Mouse (Mus musculus) hematopoietic stem cell, adult 5-6 weeks (primary cell): ENCODE measurements around the gene Bag1. TPM values are rescaled to one million over a fixed set of nuclear protein-coding genes. Genes with fewer than 3 reads are reported as not detected.
"Not testable (repeated sequence)": the region's sequence is repeated elsewhere in the genome, so short reads cannot be mapped to it uniquely, and the experiment has no call there.

Experiments
- ATAC-seq, 2 experiments: fragments of 125-278 bp in 1 of 2; replicated peaks in 1 of 2; 2 replicates each; pipeline ENCODE4 v1.8.0; 2016 to 2017; ENCODE audit warnings: inconsistent platforms in 2 of 2, mild to moderate bottlenecking in 2 of 2, moderate number of reproducible peaks in 2 of 2, low read depth in 1 of 2, moderate TSS enrichment in 1 of 2; ENCODE audit not compliant: low FRiP score in 2 of 2, poor library complexity in 2 of 2, severe bottlenecking in 2 of 2, insufficient read depth in 1 of 2, low TSS enrichment in 1 of 2
- total RNA-seq: library from RNA; stranded (forward); fragments of 172-1452, 232-1000 nt; gene quantifications from 2 replicates; pipeline ENCODE4 v1.2.3, GENCODE M21; 2017

The Bag1 gene
- total RNA-seq, 1 experiment from 2014 or later, result 383 TPM

GRCm38 (mm10) chr4:40946516-40947121 is 1.5 kb downstream of the Bag1 start:
- no peak for ATAC-seq

- ATAC-seq, result no peak
Observed at GRCm38 (mm10) chr4:40943651-40944050, 4.4 kb downstream of the Bag1 start.

GRCm38 (mm10) chr4:40938793-40939192 is 9.3 kb downstream of the Bag1 start:
- no peak for ATAC-seq

- ATAC-seq, result no peak
Observed at GRCm38 (mm10) chr4:40936175-40936839, 11.8 kb downstream of the Bag1 start.

GRCm38 (mm10) chr4:40934369-40934768 is 13.7 kb downstream of the Bag1 start:
- not testable (repeated sequence) for ATAC-seq

- no peak for ATAC-seq
Observed at GRCm38 (mm10) chr4:40933694-40934093, 14.4 kb downstream of the Bag1 start.

GRCm38 (mm10) chr4:40929046-40929445 is 19.0 kb downstream of the Bag1 start:
- ATAC-seq, result no peak

GRCm38 (mm10) chr4:40925568-40925967 is 22.5 kb downstream of the Bag1 start:
- ATAC-seq, result no peak

- no peak for ATAC-seq
Observed at GRCm38 (mm10) chr4:40923087-40923651, 24.9 kb downstream of the Bag1 start.

GRCm38 (mm10) chr4:40921288-40921687 is 26.8 kb downstream of the Bag1 start:
- ATAC-seq, result no peak

GRCm38 (mm10) chr4:40920576-40920975 is 27.5 kb downstream of the Bag1 start:
- ATAC-seq, result no peak

GRCm38 (mm10) chr4:40919785-40920184 is 28.3 kb downstream of the Bag1 start, which contains the start of gene Spink4:
Gene Spink4, plus strand, starts transcription at chr4:40920052.
- peak in 1 of 2 experiments; percentile 49; a peak in 2 of 4 replicates for ATAC-seq

- no peak for ATAC-seq
Observed at GRCm38 (mm10) chr4:40916592-40917155, 31.4 kb downstream of the Bag1 start.

- ATAC-seq, result no peak
Observed at GRCm38 (mm10) chr4:40915947-40916346, 32.1 kb downstream of the Bag1 start.

GRCm38 (mm10) chr4:40914287-40914867 is 33.7 kb downstream of the Bag1 start:
- peak; percentile 47 to 68; a peak in 2 of 4 replicates for ATAC-seq

- ATAC-seq, result no peak
Observed at GRCm38 (mm10) chr4:40908261-40908969, 39.7 kb downstream of the Bag1 start.

GRCm38 (mm10) chr4:40906298-40906697 is 41.8 kb downstream of the Bag1 start:
- peak; percentile 46 to 58; a peak in 1 of 4 replicates for ATAC-seq
